Mouse (Mus musculus) erythroblast, adult 5-6 weeks (primary cell): ENCODE data around the gene Exosc9. TPM values are rescaled to one million over a fixed set of nuclear protein-coding genes. Genes with fewer than 3 reads are reported as not detected.

Experiments used
- ATAC-seq: replicated peaks from 2 replicates; pipeline ENCODE4 v1.8.0; 2016; ENCODE audit warnings: moderate number of reproducible peaks, mild to moderate bottlenecking, moderate TSS enrichment, inconsistent platforms; ENCODE audit not compliant: poor library complexity, low FRiP score, severe bottlenecking
- total RNA-seq, 2 experiments: library from RNA; stranded (forward) in 1 of 2; stranded (reverse) in 1 of 2; fragments of 150-400 nt in 1 of 2; fragments of 200-764, 138-1000 nt in 1 of 2; gene quantifications; 2 replicates each; pipeline versions ENCODE4 v1.2.3 to v1.2.4; 2015 to 2017; ENCODE audit warnings: low replicate concordance in 2 of 2

The Exosc9 gene
- total RNA-seq (2015; ENCODE audit: low replicate concordance) (8.3 and 29.0 TPM in 2 replicates), total RNA-seq (2017; ENCODE audit: low replicate concordance) (22.2 and 41.8 TPM in 2 replicates)

DNA sequence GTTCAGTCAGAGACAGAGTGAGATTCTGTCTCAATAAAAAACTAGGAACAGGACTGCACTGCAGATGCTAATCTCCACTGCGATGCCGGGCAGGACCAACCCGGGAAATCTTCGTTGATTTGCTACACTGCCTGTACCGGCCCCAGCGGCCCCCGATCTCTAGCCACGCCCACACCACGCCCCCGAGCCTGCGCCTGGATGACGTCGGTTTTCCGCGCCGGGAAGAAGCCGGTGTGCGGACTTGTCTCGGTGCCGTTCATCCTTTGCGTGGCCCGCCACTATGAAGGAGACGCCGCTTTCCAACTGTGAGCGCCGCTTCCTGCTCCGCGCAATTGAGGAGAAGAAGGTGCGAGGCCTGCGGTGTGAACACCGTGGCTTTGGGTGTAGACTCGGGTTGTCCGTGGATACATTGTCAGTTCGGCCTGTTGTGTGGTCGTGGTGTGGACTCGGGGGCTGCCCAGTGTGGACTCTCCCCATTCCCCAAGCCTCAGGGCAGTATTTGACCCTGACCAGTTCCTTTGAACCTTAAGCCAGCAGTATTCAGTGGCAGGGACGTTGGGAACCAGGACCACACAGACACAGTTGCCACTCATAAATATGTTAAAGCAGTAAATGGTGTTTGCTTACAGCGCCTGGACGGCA is at the start of gene Exosc9:
TSS of gene Exosc9 (plus strand) at position 201 of the 642 bp plus-strand sequence.
- peak; percentile 100 for ATAC-seq

GRCm38 (mm10) chr3:36505306-36505705 is 47.1 kb upstream of the Exosc9 start:
- no peak for ATAC-seq

DNA sequence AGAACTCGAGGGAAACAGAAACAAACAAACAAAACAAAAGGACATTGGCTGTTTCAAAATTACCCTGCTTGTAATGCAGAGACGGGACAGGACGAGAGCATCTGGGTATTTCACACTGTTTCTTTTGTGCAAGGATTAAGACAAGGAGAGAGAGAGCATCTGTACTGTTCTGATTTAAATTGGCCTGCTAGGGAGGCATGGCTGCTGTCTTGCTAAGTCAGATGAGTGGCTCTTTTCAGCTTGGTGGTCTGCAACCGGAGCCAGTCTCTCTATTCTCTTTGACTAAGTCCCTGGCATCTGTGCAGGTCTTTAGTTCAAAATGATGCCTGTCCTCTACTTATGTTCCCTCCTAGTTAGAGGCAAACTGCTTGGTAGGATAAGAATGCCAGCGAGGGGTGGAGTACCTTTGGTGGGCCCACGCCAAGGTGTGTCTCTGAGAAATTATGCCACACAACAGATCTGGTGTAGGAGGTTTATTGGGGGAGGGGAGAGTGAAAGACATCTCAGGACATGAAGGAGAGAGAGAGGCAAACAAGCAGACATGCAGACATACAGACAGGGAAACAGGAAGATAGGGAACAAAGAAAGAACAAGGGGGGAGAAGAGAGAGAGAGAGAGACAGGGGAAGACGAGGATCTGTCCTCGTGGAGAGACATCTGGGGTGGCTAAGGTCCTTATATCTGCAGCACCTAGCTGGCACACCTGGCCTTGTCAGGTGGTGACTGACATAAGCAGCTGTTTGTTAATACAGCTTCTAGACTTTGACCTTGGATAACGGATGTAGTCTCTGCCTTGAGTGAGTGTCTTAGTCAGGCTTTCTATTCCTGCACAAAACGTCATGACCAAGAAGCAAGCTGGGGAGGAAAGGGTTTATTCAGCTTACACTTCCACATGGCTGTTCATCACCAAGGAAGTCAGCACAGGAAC is 46.3 kb upstream of the Exosc9 start:
- ATAC-seq: no peak

DNA sequence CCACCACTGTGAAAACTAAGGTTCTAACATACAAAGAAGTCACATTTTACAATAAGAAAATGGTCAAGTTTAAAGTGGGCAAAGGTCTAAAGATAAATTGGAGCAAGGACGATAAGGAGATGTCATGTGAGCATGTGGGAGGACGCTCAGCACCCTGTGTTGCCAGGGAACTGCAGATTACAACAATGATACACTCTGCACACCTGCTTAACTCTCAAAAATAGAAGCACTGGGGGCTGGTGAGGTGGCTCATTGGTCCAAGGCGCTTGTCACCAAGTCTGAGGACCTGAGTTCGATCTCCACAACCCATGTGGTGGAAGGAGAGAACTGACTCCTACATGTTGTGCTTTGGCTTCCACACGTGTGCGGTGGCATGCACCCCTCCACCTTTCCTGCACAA is 40.9 kb upstream of the Exosc9 start:
- no peak for ATAC-seq

GRCm38 (mm10) chr3:36516196-36516595 is 36.2 kb upstream of the Exosc9 start:
- ATAC-seq: no peak

DNA sequence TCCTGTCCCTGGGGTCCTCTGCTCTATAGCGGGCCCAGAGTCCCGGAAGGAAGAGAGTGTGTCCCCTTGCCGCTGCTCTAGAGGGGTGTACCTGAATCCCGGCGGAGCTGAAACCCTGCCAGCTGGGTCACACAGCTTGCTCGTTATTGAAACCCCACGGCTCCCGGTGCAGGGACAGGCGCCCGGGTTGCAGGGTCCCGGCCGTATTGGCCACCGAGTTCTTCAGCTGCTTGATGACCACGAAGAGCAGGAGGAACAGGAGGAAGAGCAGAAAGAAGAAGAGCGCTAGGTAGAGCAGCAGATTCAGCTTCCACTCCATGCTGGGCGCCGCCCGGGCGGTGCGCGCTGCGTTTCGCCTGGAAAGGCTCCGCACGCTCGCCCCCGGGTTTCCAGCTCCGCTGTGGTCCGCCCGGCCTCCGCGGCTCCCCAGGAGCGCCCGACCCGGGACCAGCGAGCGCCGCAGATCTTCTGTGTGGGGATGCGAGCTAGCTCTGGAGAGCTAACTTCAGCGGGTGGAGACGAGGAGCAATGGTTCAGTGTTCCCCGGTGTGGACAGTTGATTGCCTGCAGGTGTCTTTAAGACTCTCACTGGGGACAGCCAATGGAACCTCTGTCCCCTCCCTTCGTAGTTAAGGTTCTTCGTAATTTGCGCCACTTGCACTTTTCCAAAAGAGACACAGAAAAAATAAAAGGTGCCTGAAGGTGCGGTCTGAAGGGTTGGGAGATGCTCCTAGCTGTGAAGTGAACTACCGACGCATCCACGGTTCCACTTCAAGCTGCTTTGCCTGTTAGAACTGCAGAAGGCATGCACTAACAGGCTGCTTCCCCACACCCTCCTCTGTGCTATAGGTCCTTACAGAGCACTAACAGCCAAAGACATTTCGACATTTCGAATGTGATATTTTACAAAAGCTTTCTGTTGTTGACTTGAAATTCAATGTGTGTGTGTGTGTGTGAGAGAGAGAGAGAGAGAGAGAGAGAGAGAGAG is 31.0 kb upstream of the Exosc9 start, which contains the start of gene Gm11549:
TSS of gene Gm11549 (minus strand) at position 741 of the 988 bp plus-strand sequence.
- no peak for ATAC-seq

- ATAC-seq: no peak
These were observed 30.3 kb upstream of the Exosc9 start for GRCm38 (mm10) chr3:36522137-36522536.

GRCm38 (mm10) chr3:36524466-36524865 is 27.9 kb upstream of the Exosc9 start:
- no peak for ATAC-seq

DNA sequence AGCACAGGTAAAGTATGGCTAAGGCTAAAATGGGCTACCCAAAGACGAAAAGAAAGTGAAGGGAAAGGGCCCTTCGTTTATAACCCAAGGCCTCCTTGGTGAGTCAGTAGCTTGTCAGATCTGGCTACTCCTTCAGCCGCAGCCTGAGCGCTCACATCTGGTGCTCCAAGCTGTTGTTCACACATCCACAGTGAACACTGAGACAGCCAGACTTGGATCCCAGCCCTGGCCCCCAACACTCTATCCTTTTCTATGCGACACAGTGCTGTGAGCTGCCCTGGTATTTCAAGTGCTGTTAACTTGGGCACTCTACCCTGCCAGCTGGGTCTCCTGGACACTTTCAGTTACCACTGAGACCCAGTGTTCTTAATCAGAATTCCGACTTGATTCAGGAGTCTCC is 22.1 kb upstream of the Exosc9 start:
- ATAC-seq: no peak

GRCm38 (mm10) chr3:36530781-36531180 is 21.6 kb upstream of the Exosc9 start:
- no peak for ATAC-seq

DNA sequence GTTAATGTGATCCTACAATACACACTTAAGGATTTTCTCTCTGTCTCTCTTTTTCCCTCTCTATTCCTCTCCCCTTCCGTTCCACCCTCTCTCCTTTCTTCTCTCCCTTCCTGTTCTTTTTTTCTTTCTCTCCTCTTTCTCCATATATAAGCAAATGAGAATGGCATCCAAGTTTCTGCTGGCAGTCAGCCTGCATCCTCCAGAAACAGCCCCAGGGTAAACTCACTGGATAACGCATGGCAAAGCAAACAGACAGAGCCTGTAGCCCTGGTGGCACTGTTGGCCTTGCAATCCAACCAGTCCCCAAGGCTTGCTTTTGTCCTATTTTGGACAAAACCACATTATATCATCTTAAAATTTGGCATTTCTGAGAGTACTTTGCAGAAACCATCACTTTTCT is 21.2 kb upstream of the Exosc9 start:
- no peak for ATAC-seq

- ATAC-seq: no peak
These were observed 20.3 kb upstream of the Exosc9 start for GRCm38 (mm10) chr3:36531979-36532542.

- ATAC-seq: no peak
These were observed 19.7 kb upstream of the Exosc9 start for GRCm38 (mm10) chr3:36532738-36533137.

- no peak for ATAC-seq
These were observed 19.2 kb upstream of the Exosc9 start for GRCm38 (mm10) chr3:36533201-36533672.

DNA sequence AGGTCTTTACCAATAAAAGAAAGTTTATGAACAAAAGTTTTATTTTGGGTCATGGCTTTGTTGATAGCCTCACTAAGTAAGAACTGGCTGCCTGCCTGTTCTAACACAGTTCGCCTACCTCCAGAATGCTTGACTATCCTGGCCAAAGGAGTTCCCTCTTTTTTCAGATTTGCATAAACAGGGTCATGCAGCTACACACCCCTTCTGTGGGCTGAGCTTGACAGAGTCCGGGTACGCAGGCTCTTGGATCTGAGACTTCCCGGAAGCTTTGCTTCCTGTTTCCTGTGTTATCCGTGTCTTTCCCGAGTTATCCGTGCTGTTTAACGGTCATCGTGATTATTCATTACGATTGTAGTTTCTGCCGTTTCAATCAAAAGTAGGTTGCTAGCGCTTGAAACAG is 16.4 kb upstream of the Exosc9 start:
- no peak for ATAC-seq

DNA sequence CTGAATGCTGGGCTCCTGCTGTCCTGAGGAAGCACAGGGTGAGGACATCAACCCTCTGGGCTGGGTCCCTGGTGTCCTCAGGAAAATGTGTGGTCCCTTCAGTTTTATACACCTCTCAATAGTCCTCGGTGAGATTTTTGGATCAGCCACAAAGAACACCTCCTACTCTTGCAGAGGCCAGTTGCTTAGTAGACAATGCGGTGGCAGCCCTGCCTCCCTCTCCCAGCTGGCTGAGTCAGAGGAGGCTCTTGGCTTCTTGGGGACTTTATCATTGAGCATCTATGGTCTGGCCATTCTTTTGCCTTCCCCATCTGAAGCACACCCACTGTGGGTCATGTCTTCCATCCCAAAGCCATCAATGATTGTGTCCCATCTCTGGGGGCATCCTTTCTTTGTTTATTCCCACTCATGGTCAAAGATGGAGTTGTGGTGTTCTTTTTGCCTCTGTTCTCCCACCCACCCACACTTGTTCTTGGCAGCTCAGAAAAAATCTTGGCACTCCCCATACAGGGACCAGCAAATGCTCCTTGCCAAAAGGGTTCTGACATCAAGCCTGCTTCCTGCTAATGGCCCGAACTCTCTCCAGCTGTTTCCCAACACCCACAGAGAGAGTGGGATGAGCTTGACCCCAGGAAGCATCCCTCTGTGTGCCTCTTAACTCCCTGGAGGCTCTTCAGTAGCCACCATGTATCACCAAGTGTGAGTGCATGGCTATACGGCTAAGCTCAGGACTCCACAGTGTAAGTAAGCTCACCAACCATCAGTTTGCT is 14.5 kb upstream of the Exosc9 start:
- no peak for ATAC-seq

DNA sequence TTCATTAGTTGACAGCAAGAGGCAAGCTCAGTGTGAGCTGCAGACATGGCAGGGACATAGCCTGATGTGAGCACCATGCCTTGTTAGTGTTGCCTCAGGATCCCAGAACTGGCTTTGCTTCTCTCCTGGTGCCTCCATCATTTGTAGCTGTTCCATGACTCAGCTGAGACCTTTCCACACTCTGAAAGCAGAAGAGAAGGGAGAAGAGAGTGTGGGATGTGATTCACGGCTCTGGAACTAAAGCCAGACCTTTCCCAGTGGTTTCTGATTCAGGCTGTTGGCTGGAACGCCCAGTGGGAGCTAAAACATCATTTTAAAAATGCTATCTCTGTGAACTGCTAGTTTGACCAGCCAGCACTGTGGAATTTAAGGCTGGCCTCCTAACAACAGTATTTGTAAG is 11.7 kb upstream of the Exosc9 start:
- ATAC-seq: no peak

DNA sequence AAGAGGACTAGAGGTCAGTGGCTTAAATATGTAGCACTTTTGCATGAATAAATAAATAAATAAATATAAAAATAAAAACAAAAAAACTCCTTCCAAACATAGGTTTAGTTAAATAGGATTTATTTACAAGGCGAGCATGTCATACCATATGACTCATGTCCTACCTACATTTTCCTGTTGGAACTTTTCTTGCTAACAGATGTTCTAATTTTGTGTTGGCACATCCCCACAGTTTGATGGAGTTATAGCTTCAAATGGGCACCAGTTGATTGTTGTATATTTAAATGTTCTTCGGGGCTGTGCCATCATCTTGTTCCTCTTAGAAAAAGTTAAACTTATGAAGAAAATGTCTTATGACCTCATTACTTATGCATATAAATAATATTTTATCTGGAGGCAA is 11.0 kb upstream of the Exosc9 start:
- no peak for ATAC-seq

- ATAC-seq: no peak
These were observed 7.4 kb upstream of the Exosc9 start for GRCm38 (mm10) chr3:36544961-36545360.
